ENCODE assay signal across 27 mouse cellular contexts in the genomic region with DNA sequence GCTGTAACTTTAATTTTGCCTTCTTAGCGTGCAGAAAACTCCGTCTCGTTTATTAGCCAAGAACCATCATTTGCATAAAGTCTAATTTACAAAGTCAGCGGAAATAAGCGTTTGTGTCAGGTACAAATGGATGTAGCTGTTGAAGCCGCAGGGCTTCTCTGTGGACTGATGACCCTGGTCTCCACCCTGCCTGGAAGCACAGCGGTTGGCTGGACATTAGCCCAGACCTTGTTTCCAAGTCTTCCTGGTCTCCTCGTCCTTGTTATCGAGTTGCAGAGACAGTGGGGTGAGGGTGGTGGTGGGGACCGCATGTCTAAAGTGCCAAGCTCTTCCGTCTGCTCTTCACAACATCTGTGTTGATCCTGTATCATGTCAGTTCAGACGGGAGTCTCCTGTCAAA.
DNase-seq lines count a peak whose midpoint lies in the region; TF ChIP-seq lines count a peak whose summit lies in the region.
"Had no signal": no experiment of that assay in that cellular context is flagged by ENCODE, and none has a peak within 500 bp of the region (broad histone marks: within the 10 kb centered on the region; RNA-seq: fewer than 3 reads in every experiment).

No protein-coding gene starts in this region.

- no peaks in the 10 kb centered on the region for H3K36me3 ChIP-seq in kidney, adult 2 months (ENCODE audit: control insufficient read depth, insufficient read depth, low read length)
- H3K36me3 ChIP-seq: heart, embryonic 13.5 days; hindbrain, embryonic 10.5 days; hindbrain, embryonic 15.5 days; midbrain, embryonic 12.5 days; neural tube, embryonic 13.5 days had no signal

- intact Hi-C loops in gastrocnemius, postnatal 14 days (cut with DNase I; ENCODE audit: low total_unique reads) = no loop called here
- intact Hi-C loops in heart, postnatal 36 days (cut with DNase I) = no loop called here

- no peak overlapping the region for H3K27ac ChIP-seq in kidney, adult 2 months (ENCODE audit: insufficient read depth, low read depth, low read length)
- H3K27ac ChIP-seq: gastrocnemius, adult 2 months; heart, adult 2 months; heart, embryonic 13.5 days; hindbrain, embryonic 10.5 days; hindbrain, embryonic 15.5 days; kidney, postnatal 0 days; liver, embryonic 14.5 days; midbrain, embryonic 12.5 days; neural tube, embryonic 13.5 days had no signal

- H3K27me3 ChIP-seq in kidney, adult 2 months (replicated peaks; ENCODE audit: control insufficient read depth, insufficient read depth, low read length) = no peaks in the 10 kb centered on the region
- H3K27me3 ChIP-seq: hindbrain, embryonic 15.5 days; neural tube, embryonic 13.5 days had no signal

- peaks cover 9% of the 10 kb centered on the region; the same call in 1 of the 2 replicates for H3K4me1 ChIP-seq in kidney, adult 2 months (ENCODE audit: control insufficient read depth, insufficient read depth, low read length)

- no peak overlapping the region for H3K4me3 ChIP-seq in kidney, adult 2 months (ENCODE audit: insufficient read depth, low read depth, low read length)
- H3K4me3 ChIP-seq: erythroblast, embryonic 14.5 days; gastrocnemius, adult 2 months; heart, adult 2 months; heart, embryonic 13.5 days; hindbrain, embryonic 10.5 days; hindbrain, embryonic 15.5 days; megakaryocyte, embryonic 14.5 days; midbrain, embryonic 12.5 days; neural tube, embryonic 13.5 days had no signal

- peak; percentile 86 for DNase-seq in kidney, adult 2 months
- no peak for DNase-seq in kidney, postnatal 4 days
- DNase-seq in ovary, adult 18-20 months (ENCODE audit: low spot score) = peak; percentile 20
- DNase-seq in ovary, postnatal 14 days (ENCODE audit: low spot score) = no peak
- DNase-seq in kidney, postnatal 14 days = peak; percentile 71
- DNase-seq in gastrocnemius, postnatal 14 days = no peak
- no peak for DNase-seq in heart, postnatal 36 days
- DNase-seq: adrenal gland, adult 8-10 months; B cell, adult 2 months; cerebellum, adult 9-11 months; gastrocnemius, adult 2 months; heart, adult 2 months; heart, postnatal 10 days; layer of hippocampus, postnatal 36 days; liver; lung, adult 2 months; spleen, adult 18-20 months; thymus, postnatal 14 days had no signal

- TF ChIP-seq POLR2A in kidney, adult 2 months (IDR thresholded peaks at IDR 0.05; ENCODE audit: low read depth, low read length) = no peak

- no peak for TF ChIP-seq CTCF in kidney, adult 2 months (conservative IDR thresholded peaks at IDR 0.05; ENCODE audit: insufficient read depth, insufficient read length, low read depth, low read length)

- WGBS in kidney, adult 2 months = 50% methylated on average over 12 of the region's 12 CpGs

Comparison
In these comparisons a context has a peak if more than half of its experiments do, and no peak if none do; other contexts are left out.
1. DNase-seq: peak in kidney, adult 2 months (single experiment), ovary, adult 18-20 months (single experiment) and kidney, postnatal 14 days (single experiment); none in kidney, postnatal 4 days (0 of 2), ovary, postnatal 14 days (single experiment), gastrocnemius, postnatal 14 days (single experiment) and heart, postnatal 36 days (0 of 2).